Mouse (Mus musculus) limb, embryonic 15.5 days (tissue): ENCODE data around the gene Tinagl1. TPM values are rescaled to one million over a fixed set of nuclear protein-coding genes. Genes with fewer than 3 reads are reported as not detected.

Experiments
- ATAC-seq: fragments of 200-750 bp; cut with Nextera tagmentation; 2 replicates; pipeline ENCODE4 v1.8.0; 2017; ENCODE audit warnings: low read depth, moderate TSS enrichment; ENCODE audit not compliant: insufficient number of reproducible peaks, low FRiP score, low TSS enrichment
- H3K27ac ChIP-seq: fragments of 300-500 bp; sonication (generic); 2 replicates; pipeline ENCODE4 v1.5.1; 2015; ENCODE audit warnings: moderate library complexity, mild to moderate bottlenecking, inconsistent platforms
- H3K27me3 ChIP-seq: fragments of 300-500 bp; sonication (generic); 2 replicates; pipeline ENCODE4 v1.6.1; 2015; ENCODE audit warnings: inconsistent platforms
- H3K36me3 ChIP-seq: fragments of 300-500 bp; sonication (generic); 2 replicates; pipeline ENCODE4 v1.6.1; 2015; ENCODE audit warnings: inconsistent platforms
- H3K4me1 ChIP-seq: fragments of 300-500 bp; sonication (generic); 2 replicates; pipeline ENCODE4 v1.6.1; 2015; ENCODE audit warnings: inconsistent platforms
- H3K4me2 ChIP-seq: fragments of 300-500 bp; sonication (generic); 2 replicates; pipeline ENCODE4 v1.6.1; 2015; ENCODE audit warnings: mild to moderate bottlenecking, inconsistent platforms
- H3K4me3 ChIP-seq: fragments of 300-500 bp; sonication (generic); 2 replicates; pipeline ENCODE4 v1.5.1; 2015; ENCODE audit warnings: mild to moderate bottlenecking, inconsistent platforms
- H3K9ac ChIP-seq: fragments of 300-500 bp; sonication (generic); 2 replicates; pipeline ENCODE4 v1.6.1; 2015; ENCODE audit warnings: inconsistent platforms
- H3K9me3 ChIP-seq: fragments of 300-500 bp; sonication (generic); 2 replicates; pipeline ENCODE4 v1.6.1; 2016; ENCODE audit warnings: inconsistent platforms
- WGBS: fragments of 180-500 bp; shearing (Covaris S2); methylation state at CpG from one replicate; pipeline ENCODE4 v1.1.7; 2015; 5-methylcytosine and 5-hydroxymethylcytosine counted together
- polyA plus RNA-seq: library from polyadenylated mRNA; unstranded; fragments of >200 nt; fragmentation: Nextera tagmentation; extraction: Ambion mirVana; gene quantifications from 2 replicates; pipeline ENCODE4 v1.2.1, GENCODE M21; 2015

Gene Tinagl1
- polyA plus RNA-seq, 1 experiment from 2014 or later: 31.0 TPM

GRCm38 (mm10) chr4:130166592-130166991 is 8.3 kb downstream of the Tinagl1 start:
- Histone ChIP-seq H3K4me3 (no peak overlapping the region), H3K4me2 (no peak overlapping the region), H3K36me3 (no peaks in the 10 kb centered on the region), H3K9me3 (no peaks in the 10 kb centered on the region), H3K27ac (no peak overlapping the region), H3K27me3 (no peaks in the 10 kb centered on the region), H3K9ac (no peak overlapping the region), H3K4me1 (peaks cover 54% of the 10 kb centered on the region)
- no peak for ATAC-seq
- 63% methylated on average over 8 of the region's 8 CpGs for WGBS

- Histone ChIP-seq H3K9me3 (no peaks in the 10 kb centered on the region), H3K27me3 (no peaks in the 10 kb centered on the region), H3K4me3 (no peak overlapping the region), H3K4me1 (peaks cover 50% of the 10 kb centered on the region), H3K36me3 (no peaks in the 10 kb centered on the region), H3K4me2 (no peak overlapping the region), H3K27ac (no peak overlapping the region), H3K9ac (no peak overlapping the region)
- ATAC-seq: no peak
- WGBS: 63% methylated on average over 18 of the region's 18 CpGs
These were observed 8.9 kb downstream of the Tinagl1 start for GRCm38 (mm10) chr4:130166061-130166460.

- no peak for ATAC-seq
- no peaks in the 10 kb centered on the region for H3K27me3 ChIP-seq
- H3K4me1 ChIP-seq: peaks cover 47% of the 10 kb centered on the region
- no peak overlapping the region for H3K4me3 ChIP-seq
- H3K27ac ChIP-seq: no peak overlapping the region
- no peaks in the 10 kb centered on the region for H3K36me3 ChIP-seq
- H3K9ac ChIP-seq: no peak overlapping the region
- H3K4me2 ChIP-seq: no peak overlapping the region
- H3K9me3 ChIP-seq: no peaks in the 10 kb centered on the region
- 81% methylated on average over 6 of the region's 6 CpGs for WGBS
These were observed 10.8 kb downstream of the Tinagl1 start for GRCm38 (mm10) chr4:130164121-130164520.

DNA sequence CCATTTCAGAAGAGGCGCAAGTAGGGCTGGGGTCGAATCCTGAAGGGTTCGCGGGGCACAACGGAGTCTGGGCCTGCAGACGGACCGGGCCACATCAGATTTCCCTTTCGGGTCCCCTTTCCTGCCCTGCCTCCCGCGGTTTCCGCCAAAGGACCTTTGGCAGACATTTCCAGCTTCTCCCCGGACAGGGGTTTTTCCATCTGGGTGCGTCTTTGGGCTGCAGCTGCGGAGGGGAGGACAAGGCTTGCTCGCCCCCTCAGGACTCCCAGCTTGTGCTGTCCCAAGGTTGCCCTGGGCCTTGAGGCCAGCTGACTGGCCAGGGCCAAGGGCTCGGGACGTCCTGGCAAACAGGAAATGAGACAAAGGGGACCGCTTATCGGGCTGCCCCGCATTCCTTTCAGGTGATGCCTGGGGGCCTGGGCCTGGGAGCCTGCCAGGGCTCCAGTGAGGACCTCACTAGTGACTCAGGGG is 11.5 kb downstream of the Tinagl1 start:
- peaks cover 40% of the 10 kb centered on the region for H3K4me1 ChIP-seq
- no peaks in the 10 kb centered on the region for H3K27me3 ChIP-seq
- H3K36me3 ChIP-seq: no peaks in the 10 kb centered on the region
- peak overlapping the region; percentile 39 for H3K4me2 ChIP-seq
- H3K9me3 ChIP-seq: no peaks in the 10 kb centered on the region
- 11% methylated on average over 20 of the region's 20 CpGs for WGBS
- H3K27ac ChIP-seq: no peak overlapping the region
- peak overlapping the region; percentile 5; the same call in 1 of the 2 replicates for H3K9ac ChIP-seq
- H3K4me3 ChIP-seq: 0 out of 2 replicates have a peak overlapping the region, but pooled peaks have one; percentile 12
- ATAC-seq: no peak

GRCm38 (mm10) chr4:130161349-130161748 is 13.6 kb downstream of the Tinagl1 start:
- no peak for ATAC-seq

GRCm38 (mm10) chr4:130156812-130157371 is 18.0 kb downstream of the Tinagl1 start:
- Histone ChIP-seq H3K4me2 (no peak overlapping the region), H3K36me3 (no peaks in the 10 kb centered on the region), H3K9me3 (no peaks in the 10 kb centered on the region), H3K4me3 (no peak overlapping the region), H3K4me1 (no peaks in the 10 kb centered on the region), H3K27ac (no peak overlapping the region), H3K9ac (no peak overlapping the region), H3K27me3 (peaks cover 18% of the 10 kb centered on the region)
- ATAC-seq: no peak
- WGBS: 65% methylated on average over 12 of the region's 12 CpGs

More at GRCm38 (mm10) chr4:130161349-130161748, 13.6 kb downstream of the Tinagl1 start:
- Histone ChIP-seq H3K4me3 (no peak overlapping the region), H3K9me3 (no peaks in the 10 kb centered on the region), H3K4me2 (no peak overlapping the region), H3K9ac (no peak overlapping the region), H3K4me1 (peaks cover 20% of the 10 kb centered on the region), H3K36me3 (no peaks in the 10 kb centered on the region), H3K27ac (no peak overlapping the region), H3K27me3 (no peaks in the 10 kb centered on the region)
- 38% methylated on average over 4 of the region's 4 CpGs for WGBS

DNA sequence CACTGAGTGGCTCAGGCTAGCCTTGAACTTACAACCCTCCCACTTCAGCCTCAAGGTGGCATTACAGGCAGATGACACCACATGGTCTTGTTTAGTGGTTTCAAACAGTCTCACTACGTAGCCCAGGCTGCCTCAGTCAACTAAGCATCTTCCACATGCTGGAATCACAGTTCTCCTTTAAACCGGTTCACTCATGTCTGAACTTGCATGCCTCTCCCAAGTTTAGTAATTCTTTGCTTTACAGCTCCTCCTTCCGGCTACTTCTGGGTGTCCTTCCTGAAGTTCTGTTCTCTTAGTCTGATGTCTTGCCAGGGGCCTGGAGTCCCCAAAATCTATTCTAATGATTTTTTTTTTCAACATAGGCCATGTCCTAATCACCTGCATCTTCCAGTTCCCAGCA is 20.7 kb downstream of the Tinagl1 start:
- Histone ChIP-seq H3K4me1 (no peaks in the 10 kb centered on the region), H3K9me3 (no peaks in the 10 kb centered on the region), H3K9ac (no peak overlapping the region), H3K36me3 (no peaks in the 10 kb centered on the region), H3K27me3 (peaks cover 30% of the 10 kb centered on the region), H3K27ac (no peak overlapping the region), H3K4me2 (no peak overlapping the region), H3K4me3 (no peak overlapping the region)
- no peak for ATAC-seq
- 60% methylated on average over 3 of the region's 3 CpGs for WGBS

DNA sequence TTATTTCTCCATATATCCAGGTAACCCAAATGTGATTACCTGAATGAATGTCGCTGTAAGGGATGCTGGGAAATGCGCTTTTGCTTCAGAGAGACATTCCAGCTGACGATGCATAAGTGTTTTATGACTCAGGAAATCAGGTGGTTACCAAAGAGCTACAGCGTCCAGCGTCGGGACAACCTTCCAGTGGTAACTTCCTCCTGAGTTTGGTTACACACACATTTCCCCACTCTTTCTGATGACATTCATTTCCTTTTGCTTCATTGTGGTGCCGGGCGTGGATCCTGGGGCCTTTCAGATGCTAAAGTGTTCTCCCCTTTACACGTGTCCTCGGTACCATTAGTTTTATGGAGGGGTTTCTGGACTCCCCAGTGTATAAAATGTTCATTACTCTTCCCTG is 26.5 kb downstream of the Tinagl1 start:
- Histone ChIP-seq H3K27me3 (peaks cover 22% of the 10 kb centered on the region), H3K36me3 (no peaks in the 10 kb centered on the region), H3K9me3 (no peaks in the 10 kb centered on the region), H3K4me1 (no peaks in the 10 kb centered on the region), H3K4me2 (no peak overlapping the region), H3K4me3 (no peak overlapping the region), H3K9ac (no peak overlapping the region), H3K27ac (no peak overlapping the region)
- WGBS: 55% methylated on average over 10 of the region's 10 CpGs
- no peak for ATAC-seq

DNA sequence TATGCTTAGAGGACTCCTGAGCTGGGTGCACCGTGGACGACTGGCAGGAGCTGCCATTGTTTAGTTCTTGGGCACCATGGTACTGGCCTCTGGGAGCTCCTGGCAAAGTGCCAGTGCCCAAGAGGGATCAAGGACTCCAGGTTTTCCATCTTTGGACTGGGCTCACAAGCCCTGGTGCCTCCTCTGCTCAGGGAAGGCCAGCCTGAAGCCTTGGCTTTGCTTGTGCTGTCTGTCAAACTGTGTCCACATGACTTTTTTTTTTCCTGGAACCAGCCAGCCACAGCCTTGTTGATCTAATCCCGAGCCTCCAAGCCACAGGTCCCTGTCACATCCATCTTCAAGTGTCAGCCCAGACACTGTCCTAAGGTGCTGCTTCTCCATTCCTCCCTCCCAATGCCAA is 33.1 kb downstream of the Tinagl1 start:
- Histone ChIP-seq H3K36me3 (no peaks in the 10 kb centered on the region), H3K4me1 (peaks cover 12% of the 10 kb centered on the region), H3K27ac (no peak overlapping the region), H3K4me3 (no peak overlapping the region), H3K27me3 (peaks cover 57% of the 10 kb centered on the region), H3K9ac (no peak overlapping the region), H3K4me2 (no peak overlapping the region), H3K9me3 (no peaks in the 10 kb centered on the region)
- WGBS: 62% methylated on average over 3 of the region's 3 CpGs
- ATAC-seq: no peak

GRCm38 (mm10) chr4:130140992-130141402 is 33.9 kb downstream of the Tinagl1 start:
- ATAC-seq: no peak
- peaks cover 12% of the 10 kb centered on the region for H3K4me1 ChIP-seq
- H3K9me3 ChIP-seq: no peaks in the 10 kb centered on the region
- H3K4me3 ChIP-seq: no peak overlapping the region
- H3K27ac ChIP-seq: no peak overlapping the region
- no peaks in the 10 kb centered on the region for H3K36me3 ChIP-seq
- peaks cover 65% of the 10 kb centered on the region for H3K27me3 ChIP-seq
- H3K4me2 ChIP-seq: no peak overlapping the region
- 63% methylated on average over 9 of the region's 9 CpGs for WGBS
- no peak overlapping the region for H3K9ac ChIP-seq

DNA sequence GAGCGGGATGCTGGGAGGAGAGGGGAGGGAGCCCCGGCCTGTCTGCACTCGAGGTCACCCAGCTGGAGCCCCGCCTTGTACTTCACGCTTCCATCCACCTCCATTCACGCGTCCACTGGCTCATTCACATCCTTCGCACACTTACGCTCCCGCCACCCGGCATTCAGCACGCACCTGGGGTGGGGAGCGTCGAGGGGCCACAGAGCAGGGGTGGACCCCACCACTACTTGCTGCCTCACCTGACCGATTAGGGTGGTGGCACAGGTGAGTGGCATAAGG is 35.8 kb downstream of the Tinagl1 start, which contains the start of gene Hcrtr1:
TSS of gene Hcrtr1 (minus strand) at position 146 of the 279 bp plus-strand sequence.
- H3K36me3 ChIP-seq: no peaks in the 10 kb centered on the region
- no peaks in the 10 kb centered on the region for H3K9me3 ChIP-seq
- H3K4me2 ChIP-seq: peak within 1 kb of the TSS; percentile 68
- H3K9ac ChIP-seq: no peak within 1 kb of the TSS
- WGBS: under 1% methylated on average over 14 of the region's 15 CpGs
- H3K27ac ChIP-seq: no peak within 1 kb of the TSS
- peaks cover 65% of the 10 kb centered on the region for H3K27me3 ChIP-seq
- H3K4me3 ChIP-seq: peak within 1 kb of the TSS; percentile 33
- peaks cover 12% of the 10 kb centered on the region for H3K4me1 ChIP-seq
- ATAC-seq: no peak; the same call in 1 of the 2 replicates

- H3K4me1 ChIP-seq: peaks cover 12% of the 10 kb centered on the region
- no peaks in the 10 kb centered on the region for H3K36me3 ChIP-seq
- H3K27me3 ChIP-seq: peaks cover 65% of the 10 kb centered on the region
- no peak; the same call in 1 of the 2 replicates for ATAC-seq
- under 1% methylated on average over 49 of the region's 57 CpGs for WGBS
- H3K27ac ChIP-seq: no peak overlapping the region
- H3K9ac ChIP-seq: no peak overlapping the region
- H3K4me2 ChIP-seq: peak overlapping the region; percentile 68
- peak overlapping the region; percentile 33 for H3K4me3 ChIP-seq
- H3K9me3 ChIP-seq: no peaks in the 10 kb centered on the region
These were observed 36.3 kb downstream of the Tinagl1 start for GRCm38 (mm10) chr4:130138441-130139213.
